Mouse (Mus musculus): ENCODE measurements around the gene Krtap1-4. TPM values are rescaled to one million over a fixed set of nuclear protein-coding genes. Genes with fewer than 3 reads are reported as not detected.

Krtap1-4 gene
- total RNA-seq, 1 experiment from 2014 or later: not detected

DNA sequence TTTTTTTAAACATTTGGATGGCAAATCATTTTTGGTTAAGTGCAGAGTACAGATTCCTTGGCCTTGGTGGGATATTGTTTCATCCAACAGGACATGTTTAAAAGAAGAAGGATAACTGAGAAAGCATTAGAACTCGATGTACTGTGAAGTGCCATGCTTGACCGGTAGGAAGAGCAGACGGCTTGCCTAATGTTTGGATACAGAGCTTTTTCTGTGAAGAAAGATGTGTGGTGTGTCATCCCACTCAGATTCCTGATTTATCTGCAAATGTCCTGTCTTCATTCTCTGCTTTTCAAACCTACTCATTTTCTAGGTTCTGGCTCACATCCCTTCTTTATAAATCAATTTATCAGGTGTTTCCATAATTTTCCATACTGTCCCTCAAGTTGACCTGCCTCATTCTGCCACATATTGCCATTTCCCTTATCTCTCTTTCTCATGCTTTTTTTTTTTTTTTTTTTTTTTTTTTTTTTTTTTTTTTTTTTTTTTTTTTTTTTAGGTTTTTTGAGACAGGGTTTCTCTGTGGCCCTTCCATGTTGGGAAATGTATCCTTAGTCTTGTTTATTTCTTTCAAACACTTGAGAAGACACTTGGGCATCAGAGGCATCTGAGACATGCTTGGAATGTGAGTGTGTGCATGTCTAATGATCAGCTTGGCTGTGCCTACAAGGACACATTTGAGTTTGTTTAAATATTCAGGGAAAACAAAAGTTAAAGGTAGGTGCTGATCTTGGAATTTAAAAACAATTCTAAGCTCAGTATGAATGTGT is 25.3 kb downstream of the Krtap1-4 start:
- no peak for ATAC-seq (replicated peaks in 1 of 2; ENCODE audit: insufficient read depth in 1 of 2, low FRiP score in 2 of 2, low TSS enrichment in 1 of 2, low read depth in 1 of 2, poor library complexity in 2 of 2, severe bottlenecking in 2 of 2)

DNA sequence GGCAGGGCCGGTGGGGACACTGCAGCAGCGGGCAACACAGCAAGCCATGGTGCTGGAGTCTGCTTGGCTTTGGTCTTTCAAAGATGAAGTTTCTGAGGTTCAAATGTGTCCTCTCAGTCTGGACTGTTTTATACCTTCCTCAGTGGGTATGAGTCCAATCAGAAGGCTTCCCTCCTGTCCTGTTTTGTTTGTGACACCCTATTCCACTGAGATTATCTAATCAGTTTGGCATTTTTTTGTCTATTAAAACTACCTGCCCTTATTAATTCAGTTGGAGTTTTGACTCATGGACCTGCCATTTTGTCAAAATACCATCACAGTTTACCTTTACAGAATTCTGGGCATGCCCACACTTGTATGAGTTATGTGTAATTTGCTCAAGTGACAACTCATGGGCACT is 26.7 kb downstream of the Krtap1-4 start, which contains the start of gene Krtap3-2:
TSS of gene Krtap3-2 (minus strand) at position 101 of the 400 bp plus-strand sequence.
- ATAC-seq (replicated peaks in 1 of 2; ENCODE audit: insufficient read depth in 1 of 2, low FRiP score in 2 of 2, low TSS enrichment in 1 of 2, low read depth in 1 of 2, poor library complexity in 2 of 2, severe bottlenecking in 2 of 2): no peak

DNA sequence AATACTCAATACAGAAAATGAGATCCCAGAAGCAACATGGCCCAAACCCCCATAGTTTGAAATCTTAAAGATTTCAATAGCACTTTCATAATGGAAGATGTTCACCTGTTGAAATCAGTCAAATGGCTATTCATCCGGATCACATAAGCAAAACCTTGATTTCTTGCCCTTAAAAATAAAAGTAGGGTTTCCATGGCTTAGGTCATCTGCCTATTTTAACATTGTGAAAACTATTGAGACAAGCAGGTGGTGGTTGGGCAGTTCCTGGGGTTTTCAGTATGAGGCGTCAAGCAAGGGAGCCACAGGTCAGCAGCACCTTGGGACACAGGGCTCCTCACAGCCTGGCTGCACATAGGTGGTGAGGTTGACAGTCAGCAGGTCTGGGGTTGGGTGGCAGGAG is 27.3 kb downstream of the Krtap1-4 start:
- no peak for ATAC-seq (replicated peaks in 1 of 2; ENCODE audit: insufficient read depth in 1 of 2, low FRiP score in 2 of 2, low TSS enrichment in 1 of 2, low read depth in 1 of 2, poor library complexity in 2 of 2, severe bottlenecking in 2 of 2)

DNA sequence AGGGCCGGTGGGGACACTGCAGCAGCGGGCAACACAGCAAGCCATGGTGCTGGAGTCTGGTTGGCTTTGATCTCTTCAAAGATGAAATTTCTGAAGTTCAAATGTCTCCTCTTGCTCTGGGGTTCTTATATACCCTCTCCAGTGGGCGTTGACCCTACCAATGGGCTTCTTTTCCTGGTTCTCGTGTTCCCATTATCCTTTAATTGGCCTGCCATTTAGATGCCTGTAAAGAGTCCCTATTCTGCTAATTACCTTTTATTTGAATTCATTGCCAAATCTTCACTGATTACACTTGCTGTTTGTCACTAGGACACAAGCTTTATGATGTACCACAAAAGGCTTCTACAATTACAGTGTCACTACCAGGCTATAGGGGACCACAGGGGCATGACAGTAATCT is 32.7 kb downstream of the Krtap1-4 start, which contains the start of gene Krtap3-3:
TSS of gene Krtap3-3 (minus strand) at position 101 of the 400 bp plus-strand sequence.
- no peak for ATAC-seq (replicated peaks in 1 of 2; ENCODE audit: insufficient read depth in 1 of 2, low FRiP score in 2 of 2, low TSS enrichment in 1 of 2, low read depth in 1 of 2, poor library complexity in 2 of 2, severe bottlenecking in 2 of 2)

DNA sequence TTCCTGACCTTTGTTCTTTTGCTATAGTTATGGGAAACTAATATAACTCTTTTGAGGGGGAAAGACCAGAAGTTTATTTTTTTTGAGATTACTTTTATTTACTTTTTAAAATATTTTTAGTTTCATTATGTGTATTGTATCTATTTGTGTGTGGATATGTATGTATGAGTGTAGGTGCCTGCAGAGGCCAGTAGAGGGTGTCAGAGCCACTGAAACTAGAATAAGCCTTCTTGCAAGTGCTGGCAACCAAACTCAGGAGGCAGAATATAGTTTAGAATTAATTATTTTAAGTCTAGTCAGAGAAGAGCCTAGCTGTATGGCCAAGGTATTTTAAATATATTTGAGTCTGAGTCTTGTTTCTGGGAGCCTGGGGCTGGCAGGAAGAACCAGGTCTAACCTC is 35.6 kb downstream of the Krtap1-4 start:
- ATAC-seq (replicated peaks in 1 of 2; ENCODE audit: insufficient read depth in 1 of 2, low FRiP score in 2 of 2, low TSS enrichment in 1 of 2, low read depth in 1 of 2, poor library complexity in 2 of 2, severe bottlenecking in 2 of 2): no peak

DNA sequence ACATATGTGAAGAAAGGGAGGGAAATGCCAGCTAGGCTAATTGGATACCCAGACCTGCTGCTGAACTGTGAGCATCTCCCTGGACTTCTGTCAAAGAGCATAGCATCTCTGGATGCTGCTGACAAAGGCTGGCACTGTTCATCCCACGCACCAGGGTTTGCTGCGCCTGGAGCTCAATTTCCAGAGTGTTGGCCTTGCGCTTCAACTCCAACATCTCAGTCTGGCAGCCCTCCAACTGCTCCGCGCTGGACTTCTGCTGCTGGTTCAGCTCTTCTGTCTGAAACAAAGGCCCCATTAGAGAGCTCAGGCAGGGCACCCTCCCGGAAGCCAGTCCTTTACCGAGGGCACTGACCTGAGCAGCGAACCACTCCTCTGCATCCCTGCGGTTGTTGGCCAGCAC is 43.7 kb downstream of the Krtap1-4 start:
- ATAC-seq (replicated peaks in 1 of 2; ENCODE audit: insufficient read depth in 1 of 2, low FRiP score in 2 of 2, low TSS enrichment in 1 of 2, low read depth in 1 of 2, poor library complexity in 2 of 2, severe bottlenecking in 2 of 2): no peak

Other genes with a start within 250 kb of the Krtap1-4 start
- gene Krt26, start 245.7 kb downstream of the Krtap1-4 start, total RNA-seq (2017): not detected in 2 replicates
- not detected in 2 replicates for gene Krt27, start 232.6 kb downstream of the Krtap1-4 start, total RNA-seq (2017)
- gene Krt28, start 208.8 kb downstream of the Krtap1-4 start, total RNA-seq (2017): not detected in 2 replicates
- gene Krt10, start 194.3 kb downstream of the Krtap1-4 start, total RNA-seq (2017): not detected in 2 replicates
- not detected in 2 replicates for gene Krt12, start 161.4 kb downstream of the Krtap1-4 start, total RNA-seq (2017)
- not detected in 2 replicates for gene Krt20, start 145.5 kb downstream of the Krtap1-4 start, total RNA-seq (2017)
- not detected in 2 replicates for gene Krt23, start 90.5 kb downstream of the Krtap1-4 start, total RNA-seq (2017)
- not detected in 2 replicates for gene Krt39, start 62.3 kb downstream of the Krtap1-4 start, total RNA-seq (2017)
- gene Krt40, start 40.5 kb downstream of the Krtap1-4 start, total RNA-seq (2017): not detected in 2 replicates
- gene Krtap3-3, start 32.8 kb downstream of the Krtap1-4 start, total RNA-seq (2017): not detected in 2 replicates
- not detected in 2 replicates for gene Krtap3-2, start 26.8 kb downstream of the Krtap1-4 start, total RNA-seq (2017)
- not detected in 2 replicates for gene Gm11939, start 24.2 kb downstream of the Krtap1-4 start, total RNA-seq (2017)
- gene Krtap3-1, start 17.0 kb downstream of the Krtap1-4 start, total RNA-seq (2017): not detected in 2 replicates
- gene Krtap1-5, start 2.6 kb downstream of the Krtap1-4 start, total RNA-seq (2017): not detected in 2 replicates
- gene Krtap1-3, start 7.7 kb upstream of the Krtap1-4 start, total RNA-seq (2017): not detected in 2 replicates
- not detected in 2 replicates for gene Krtap9-3, start 14.5 kb upstream of the Krtap1-4 start, total RNA-seq (2017)
- not detected in 2 replicates for gene Gm11938, start 19.7 kb upstream of the Krtap1-4 start, total RNA-seq (2017)
- gene Gm11937, start 26.5 kb upstream of the Krtap1-4 start, total RNA-seq (2017): not detected in 2 replicates
- not detected in 2 replicates for gene Krtap2-4, start 31.2 kb upstream of the Krtap1-4 start, total RNA-seq (2017)
- gene Gm11562, start 36.8 kb upstream of the Krtap1-4 start, total RNA-seq (2017): not detected in 2 replicates
- gene Krtap4-1, start 44.6 kb upstream of the Krtap1-4 start, total RNA-seq (2017): not detected in 2 replicates
- not detected in 2 replicates for gene Krtap4-2, start 51.4 kb upstream of the Krtap1-4 start, total RNA-seq (2017)
- not detected in 2 replicates for gene Krtap4-7, start 60.4 kb upstream of the Krtap1-4 start, total RNA-seq (2017)
- not detected in 2 replicates for gene Gm11555, start 66.6 kb upstream of the Krtap1-4 start, total RNA-seq (2017)
- not detected in 2 replicates for gene Gm11563, start 75.3 kb upstream of the Krtap1-4 start, total RNA-seq (2017)
- gene Krtap4-6, start 82.3 kb upstream of the Krtap1-4 start, total RNA-seq (2017): not detected in 2 replicates
- gene Gm14190, start 107.1 kb upstream of the Krtap1-4 start, total RNA-seq (2017): not detected in 2 replicates
- not detected in 2 replicates for gene Gm14180, start 150.6 kb upstream of the Krtap1-4 start, total RNA-seq (2017)
- not detected in 2 replicates for gene Gm11595, start 189.3 kb upstream of the Krtap1-4 start, total RNA-seq (2017)
- gene Krtap4-8, start 197.1 kb upstream of the Krtap1-4 start, total RNA-seq (2017): not detected in 2 replicates
- gene Krtap4-9, start 201.5 kb upstream of the Krtap1-4 start, total RNA-seq (2017): not detected in 2 replicates
- not detected in 2 replicates for gene Gm11596, start 209.8 kb upstream of the Krtap1-4 start, total RNA-seq (2017)
- not detected in 2 replicates for gene Gm11569, start 215.3 kb upstream of the Krtap1-4 start, total RNA-seq (2017)
- gene Gm11554, start 220.8 kb upstream of the Krtap1-4 start, total RNA-seq (2017): not detected in 2 replicates
- not detected in 2 replicates for gene Krtap4-13, start 226.2 kb upstream of the Krtap1-4 start, total RNA-seq (2017)
- not detected in 2 replicates for gene Gm11564, start 232.0 kb upstream of the Krtap1-4 start, total RNA-seq (2017)

All from hematopoietic stem cell, adult 5-6 weeks (primary cell).